Comparison of ENCODE assay signal across 8 mouse cellular contexts in genomic region chr12:25094621-25095521, GRCm38 (mm10). TPM values are rescaled to one million over a fixed set of nuclear protein-coding genes. Genes with fewer than 3 reads are reported as not detected.
A peak's percentile ranks its signal among the peaks of the same experiment; 100 is the strongest.
DNase-seq lines count a peak whose midpoint lies in the region; ATAC-seq and TF ChIP-seq lines count a peak whose summit lies in the region.

No protein-coding gene starts in this region.

- H3K4me3 ChIP-seq in testis, adult 2 months (ENCODE audit: control insufficient read depth, low read depth, low read length), result peak overlapping the region; percentile 79
- H3K4me3 ChIP-seq in intestine, postnatal 0 days (ENCODE audit: low read depth, low read length), result peak overlapping the region; percentile 78
- H3K4me3 ChIP-seq in lung, embryonic 16.5 days (ENCODE audit: low read length), result peak overlapping the region; percentile 74
- peak overlapping the region; percentile 56 for H3K4me3 ChIP-seq in stomach, embryonic 14.5 days (ENCODE audit: low read depth, low read length)

- ATAC-seq in intestine, postnatal 0 days, result no peak
- no peak for ATAC-seq in lung, embryonic 16.5 days (ENCODE audit: low read depth)
- ATAC-seq in stomach, embryonic 14.5 days (ENCODE audit: insufficient number of reproducible peaks, insufficient read depth, low FRiP score, low read depth), result no peak

- DNase-seq in testis, postnatal 10 days (ENCODE audit: low spot score), result no peak
- DNase-seq in brain, embryonic 14.5 days (ENCODE audit: low read depth), result peak; percentile 66
- peak; percentile 62 for DNase-seq in forelimb bud, embryonic 11.5 days (ENCODE audit: low read depth, low spot score)
- no peak for DNase-seq in gastrocnemius, postnatal 14 days

- H3K4me2 ChIP-seq in intestine, postnatal 0 days (replicated peaks; ENCODE audit: low read depth), result peak overlapping the region; percentile 96
- H3K4me2 ChIP-seq in lung, embryonic 16.5 days (ENCODE audit: low read depth, low read length), result peak overlapping the region; percentile 63
- H3K4me2 ChIP-seq in stomach, embryonic 14.5 days (replicated peaks; ENCODE audit: low read depth, low read length), result peak overlapping the region; percentile 66

- H3K27me3 ChIP-seq in testis, adult 2 months (ENCODE audit: control insufficient read depth, insufficient read depth, low read length), result no peaks in the 10 kb centered on the region; the same call in 1 of the 2 replicates
- no peaks in the 10 kb centered on the region for H3K27me3 ChIP-seq in intestine, postnatal 0 days (replicated peaks; ENCODE audit: control insufficient read depth, insufficient read depth, low read length)
- no peaks in the 10 kb centered on the region for H3K27me3 ChIP-seq in lung, embryonic 16.5 days (ENCODE audit: control insufficient read depth, insufficient read depth, low read depth, low read length)
- H3K27me3 ChIP-seq in stomach, embryonic 14.5 days (ENCODE audit: control insufficient read depth, insufficient read depth, low read length), result no peaks in the 10 kb centered on the region

- no peaks in the 10 kb centered on the region for H3K36me3 ChIP-seq in testis, adult 2 months (ENCODE audit: control insufficient read depth, insufficient read depth, low read length)
- H3K36me3 ChIP-seq in intestine, postnatal 0 days (ENCODE audit: control insufficient read depth, insufficient read depth), result no peaks in the 10 kb centered on the region
- no peaks in the 10 kb centered on the region for H3K36me3 ChIP-seq in lung, embryonic 16.5 days (ENCODE audit: control insufficient read depth, insufficient read depth, low read length)
- no peaks in the 10 kb centered on the region for H3K36me3 ChIP-seq in stomach, embryonic 14.5 days (ENCODE audit: control insufficient read depth, insufficient read depth, low read length)

- peaks cover 40% of the 10 kb centered on the region for H3K4me1 ChIP-seq in testis, adult 2 months (ENCODE audit: control insufficient read depth, insufficient read depth, low read length)
- H3K4me1 ChIP-seq in intestine, postnatal 0 days (replicated peaks; ENCODE audit: control insufficient read depth, insufficient read depth, low read length), result no peaks in the 10 kb centered on the region; the same call in 1 of the 2 replicates
- peaks cover 27% of the 10 kb centered on the region for H3K4me1 ChIP-seq in lung, embryonic 16.5 days (replicated peaks; ENCODE audit: control insufficient read depth, insufficient read depth, low read length)
- peaks cover 28% of the 10 kb centered on the region; the same call in 1 of the 2 replicates for H3K4me1 ChIP-seq in stomach, embryonic 14.5 days (ENCODE audit: control insufficient read depth, insufficient read depth, low read length)

- no peak for TF ChIP-seq CTCF in testis, adult 2 months (IDR thresholded peaks at IDR 0.05; ENCODE audit: control insufficient read depth, insufficient read depth, insufficient replicate concordance, low read depth, low read length)
- TF ChIP-seq CTCF in brain, embryonic 14.5 days (IDR thresholded peaks at IDR 0.05; ENCODE audit: borderline replicate concordance, extremely low read depth, insufficient read depth, insufficient read length), result peak; percentile 14; the same call in 1 of the 2 replicates
- TF ChIP-seq CTCF in intestine, postnatal 0 days (IDR thresholded peaks at IDR 0.05; ENCODE audit: low read depth), result peak; percentile 46

- WGBS in intestine, postnatal 0 days, result 1% methylated on average over 22 of the region's 22 CpGs
- WGBS in lung, embryonic 16.5 days, result under 1% methylated on average over 22 of the region's 22 CpGs
- 1% methylated on average over 22 of the region's 22 CpGs for WGBS in stomach, embryonic 14.5 days

- intact Hi-C loops in gastrocnemius, postnatal 14 days (cut with DNase I; ENCODE audit: low total_unique reads), result loop anchor here (5.0 to 10.0 kb wide), 2 partner anchors 322 to 980 kb away; no protein-coding TSS in a partner anchor

- H3K9ac ChIP-seq in intestine, postnatal 0 days (ENCODE audit: low read depth, low read length), result peak overlapping the region; percentile 64
- peak overlapping the region; percentile 80 for H3K9ac ChIP-seq in lung, embryonic 16.5 days (ENCODE audit: low read length)
- peak overlapping the region; percentile 58 for H3K9ac ChIP-seq in stomach, embryonic 14.5 days (replicated peaks; ENCODE audit: low read depth, low read length)

- H3K27ac ChIP-seq in testis, adult 2 months (ENCODE audit: control insufficient read depth, insufficient read depth, low read depth, low read length), result no peak overlapping the region
- peak overlapping the region; percentile 96; the same call in 1 of the 2 replicates for H3K27ac ChIP-seq in intestine, postnatal 0 days (ENCODE audit: low read depth, low read length)
- H3K27ac ChIP-seq in lung, embryonic 16.5 days (ENCODE audit: low read length), result peak overlapping the region; percentile 85
- peak overlapping the region; percentile 75 for H3K27ac ChIP-seq in stomach, embryonic 14.5 days (ENCODE audit: low read length)

- H3K9me3 ChIP-seq in intestine, postnatal 0 days (ENCODE audit: control insufficient read depth), result no peaks in the 10 kb centered on the region
- no peaks in the 10 kb centered on the region for H3K9me3 ChIP-seq in lung, embryonic 16.5 days (ENCODE audit: control insufficient read depth, low read length)
- no peaks in the 10 kb centered on the region for H3K9me3 ChIP-seq in stomach, embryonic 14.5 days (ENCODE audit: control insufficient read depth, low read depth, low read length)

- no peak for TF ChIP-seq POLR2A in testis, adult 2 months (IDR thresholded peaks at IDR 0.05; ENCODE audit: control insufficient read depth, low read depth, low read length)
- TF ChIP-seq POLR2A in brain, embryonic 14.5 days (IDR thresholded peaks at IDR 0.05; ENCODE audit: borderline replicate concordance, extremely low read depth, insufficient read depth, insufficient read length, poor library complexity, severe bottlenecking), result no peak

RNA-seq across cellular contexts. Expression of gene Id2, which starts 2.1 kb away (rescaled TPM):
- 7.6 and 14.4 TPM in 2 replicates for polyA plus RNA-seq in testis, adult 2 months (2012; rRNA removed)
- 130 and 168 TPM in 2 replicates for polyA plus RNA-seq in brain, embryonic 14.5 days (2012; rRNA removed)
- 313 and 344 TPM in 2 replicates for polyA plus RNA-seq in intestine, postnatal 0 days (2015; fragmentation: Nextera tagmentation; extraction: Ambion mirVana)
- polyA plus RNA-seq in lung, embryonic 16.5 days (2015; fragmentation: Nextera tagmentation; extraction: Ambion mirVana), result 562 and 618 TPM in 2 replicates
- 441 and 450 TPM in 2 replicates for polyA plus RNA-seq in stomach, embryonic 14.5 days (2014; fragmentation: Nextera tagmentation; extraction: Ambion mirVana)
- 1 to 10 TPM; 6.5 to 8.0 TPM for total RNA-seq in gastrocnemius, postnatal 14 days (2021)

Comparison
In these comparisons a context has a peak if more than half of its experiments do, and no peak if none do; other contexts are left out.
1. DNase-seq: peak in brain, embryonic 14.5 days (single experiment) and forelimb bud, embryonic 11.5 days (single experiment); none in testis, postnatal 10 days (single experiment) and gastrocnemius, postnatal 14 days (single experiment).
2. Peak in every context shown above with its lines, with median percentiles within 50 percentile points of each other: H3K4me3 ChIP-seq, H3K4me2 ChIP-seq and H3K9ac ChIP-seq.